Mouse (Mus musculus) kidney, embryonic 15.5 days (tissue): ENCODE measurements around the gene Alk. TPM values are rescaled to one million over a fixed set of nuclear protein-coding genes. Genes with fewer than 3 reads are reported as not detected.

Experiments
- ATAC-seq: fragments of 200-750 bp; cut with Nextera tagmentation; replicated peaks from 2 replicates; pipeline ENCODE4 v1.8.0; 2017; ENCODE audit warnings: moderate TSS enrichment; ENCODE audit not compliant: low FRiP score
- H3K27ac ChIP-seq: fragments of 300-500 bp; sonication (generic); 2 replicates; pipeline ENCODE4 v1.5.1; 2015; ENCODE audit warnings: mild to moderate bottlenecking, inconsistent platforms
- H3K27me3 ChIP-seq: fragments of 300-500 bp; sonication (generic); 2 replicates; pipeline ENCODE4 v1.6.1; 2015; ENCODE audit warnings: inconsistent platforms
- H3K36me3 ChIP-seq: fragments of 300-500 bp; sonication (generic); 2 replicates; pipeline ENCODE4 v1.6.1; 2015; ENCODE audit warnings: inconsistent platforms
- H3K4me1 ChIP-seq: fragments of 300-500 bp; sonication (generic); 2 replicates; pipeline ENCODE4 v1.6.1; 2015; ENCODE audit warnings: inconsistent platforms
- H3K4me2 ChIP-seq: fragments of 300-500 bp; sonication (generic); 2 replicates; pipeline ENCODE4 v1.6.1; 2015; ENCODE audit warnings: moderate library complexity, mild to moderate bottlenecking, inconsistent platforms
- H3K4me3 ChIP-seq: fragments of 300-500 bp; sonication (generic); replicated peaks from 2 replicates; pipeline ENCODE4 v1.5.1; 2015; ENCODE audit warnings: mild to moderate bottlenecking, inconsistent platforms
- H3K9ac ChIP-seq: fragments of 300-500 bp; sonication (generic); 2 replicates; pipeline ENCODE4 v1.6.1; 2015; ENCODE audit warnings: mild to moderate bottlenecking, inconsistent platforms
- H3K9me3 ChIP-seq: fragments of 300-500 bp; sonication (generic); replicated peaks from 2 replicates; pipeline ENCODE4 v1.6.1; 2016; ENCODE audit warnings: inconsistent platforms
- WGBS: fragments of 180-500 bp; shearing (Covaris S2); methylation state at CpG from one replicate; pipeline ENCODE4 v1.1.7; 2015; ENCODE audit warnings: mixed read lengths; 5-methylcytosine and 5-hydroxymethylcytosine counted together
- polyA plus RNA-seq: library from polyadenylated mRNA; unstranded; fragments of >200 nt; fragmentation: Nextera tagmentation; extraction: Ambion mirVana; gene quantifications from 2 replicates; pipeline ENCODE4 v1.2.1, GENCODE M21; 2015

Alk gene
- polyA plus RNA-seq, 1 experiment from 2014 or later: 0.51 TPM

DNA sequence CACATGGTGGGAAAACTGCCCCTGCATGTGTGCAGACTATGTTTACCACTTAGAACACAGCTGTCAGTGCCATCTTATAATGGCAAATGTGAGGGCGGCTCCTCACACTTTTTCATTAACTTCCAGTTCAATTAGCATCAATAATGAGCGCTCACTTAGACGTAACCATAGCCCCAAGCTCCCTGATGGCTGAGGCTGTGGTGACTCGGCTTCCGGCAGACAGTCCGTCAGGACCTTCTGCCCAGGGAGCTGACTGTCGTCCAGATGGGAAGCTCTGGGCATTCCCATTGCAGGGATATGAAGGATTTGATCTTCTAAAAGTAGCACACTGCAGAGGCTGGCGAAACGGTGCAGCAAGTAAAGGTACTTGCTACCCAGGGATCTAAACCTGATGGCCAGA is 25.1 kb downstream of the Alk start:
- no peak for ATAC-seq
- H3K4me3 ChIP-seq: no peak overlapping the region
- no peaks in the 10 kb centered on the region for H3K27me3 ChIP-seq
- no peaks in the 10 kb centered on the region for H3K9me3 ChIP-seq
- no peak overlapping the region for H3K27ac ChIP-seq
- H3K36me3 ChIP-seq: no peaks in the 10 kb centered on the region
- no peak overlapping the region for H3K9ac ChIP-seq
- 90% methylated on average over 9 of the region's 9 CpGs for WGBS
- H3K4me2 ChIP-seq: no peak overlapping the region
- no peaks in the 10 kb centered on the region for H3K4me1 ChIP-seq

DNA sequence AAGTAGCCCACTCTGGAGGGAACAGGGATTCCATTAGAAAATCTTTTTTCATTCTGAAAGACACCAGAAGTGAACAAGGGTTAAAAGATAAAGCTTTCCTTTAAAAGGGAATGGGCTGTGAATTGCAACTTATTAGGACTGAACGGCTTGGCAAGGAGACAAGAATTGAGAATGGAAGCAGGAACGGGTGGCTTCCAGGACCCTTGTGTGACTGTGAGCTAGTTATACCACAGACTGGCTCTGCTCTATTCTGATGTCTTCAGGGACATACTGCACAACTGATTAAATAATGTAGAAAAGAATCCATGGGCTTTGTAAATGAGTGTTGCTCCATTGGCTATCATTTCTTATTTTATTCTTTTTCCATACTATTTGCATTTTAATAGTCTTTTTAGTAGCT is 33.0 kb downstream of the Alk start:
- H3K9me3 ChIP-seq: no peaks in the 10 kb centered on the region
- WGBS: 88% methylated on average over 2 of the region's 2 CpGs
- H3K4me3 ChIP-seq: no peak overlapping the region

DNA sequence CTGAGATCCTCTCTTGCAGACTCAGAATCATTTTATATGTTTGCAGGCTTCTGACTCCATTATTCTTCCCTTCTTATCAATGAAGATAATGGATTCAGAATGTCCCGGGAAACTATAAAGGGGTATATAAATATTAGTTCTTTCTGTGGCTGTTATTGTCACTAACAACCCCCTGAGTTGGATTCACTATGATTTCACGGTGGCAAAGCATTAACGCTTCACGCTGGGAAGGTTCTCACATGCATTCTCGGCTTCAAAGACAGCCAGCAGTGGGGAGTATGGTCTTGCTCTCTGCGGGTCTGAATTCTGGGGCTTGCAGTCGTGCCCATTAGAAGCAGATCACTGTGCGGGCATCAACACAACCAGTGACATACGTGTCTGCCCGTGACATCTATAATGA is 34.9 kb downstream of the Alk start:
- no peak overlapping the region for H3K9ac ChIP-seq
- ATAC-seq: no peak
- H3K4me1 ChIP-seq: no peaks in the 10 kb centered on the region
- no peaks in the 10 kb centered on the region for H3K9me3 ChIP-seq
- 82% methylated on average over 10 of the region's 10 CpGs for WGBS
- no peak overlapping the region for H3K4me2 ChIP-seq
- H3K36me3 ChIP-seq: no peaks in the 10 kb centered on the region
- H3K4me3 ChIP-seq: no peak overlapping the region
- H3K27me3 ChIP-seq: no peaks in the 10 kb centered on the region
- no peak overlapping the region for H3K27ac ChIP-seq

More for the DNA sequence above, 33.0 kb downstream of the Alk start:
- Histone ChIP-seq H3K4me1 (no peaks in the 10 kb centered on the region), H3K9ac (no peak overlapping the region), H3K4me2 (no peak overlapping the region), H3K27ac (no peak overlapping the region), H3K27me3 (no peaks in the 10 kb centered on the region), H3K36me3 (no peaks in the 10 kb centered on the region)
- ATAC-seq: no peak

GRCm38 (mm10) chr17:72563423-72563822 is 41.0 kb downstream of the Alk start:
- 29% methylated on average over 5 of the region's 5 CpGs for WGBS
- no peak overlapping the region for H3K27ac ChIP-seq

GRCm38 (mm10) chr17:72561471-72561870 is 43.0 kb downstream of the Alk start:
- WGBS: 50% methylated on average over 3 of the region's 3 CpGs
- H3K27ac ChIP-seq: no peak overlapping the region

More at GRCm38 (mm10) chr17:72563423-72563822, 41.0 kb downstream of the Alk start:
- Histone ChIP-seq H3K4me2 (no peak overlapping the region), H3K9me3 (peaks cover 4% of the 10 kb centered on the region; the same call in 1 of the 2 replicates), H3K4me3 (no peak overlapping the region), H3K36me3 (no peaks in the 10 kb centered on the region), H3K27me3 (no peaks in the 10 kb centered on the region), H3K4me1 (peaks cover 4% of the 10 kb centered on the region; the same call in 1 of the 2 replicates), H3K9ac (no peak overlapping the region)
- ATAC-seq: peak; percentile 67

DNA sequence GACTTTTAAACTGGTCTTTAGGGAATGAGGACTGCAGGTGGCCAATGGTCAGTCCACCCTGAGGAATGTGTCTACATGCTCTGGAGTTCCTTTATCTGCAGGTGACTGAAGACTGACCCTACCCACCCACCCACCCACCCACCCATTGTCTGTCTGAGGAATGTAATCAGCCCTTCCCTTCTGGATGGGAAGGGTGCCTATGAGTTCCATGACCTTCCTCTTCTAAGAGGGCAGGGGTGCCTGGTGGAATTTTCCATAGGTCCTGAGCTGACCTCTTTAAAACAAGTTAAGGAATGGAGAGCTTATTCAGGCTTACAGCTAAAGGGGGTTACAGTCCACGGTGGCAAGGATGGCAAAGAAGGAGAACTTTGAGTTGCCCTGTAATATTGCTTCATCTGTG is 43.7 kb downstream of the Alk start:
- Histone ChIP-seq H3K27ac (no peak overlapping the region), H3K9ac (no peak overlapping the region), H3K9me3 (peaks cover 4% of the 10 kb centered on the region; the same call in 1 of the 2 replicates), H3K4me3 (no peak overlapping the region), H3K4me2 (no peak overlapping the region), H3K27me3 (no peaks in the 10 kb centered on the region), H3K4me1 (peaks cover 4% of the 10 kb centered on the region; the same call in 1 of the 2 replicates), H3K36me3 (no peaks in the 10 kb centered on the region)
- ATAC-seq: no peak
- 91% methylated on average over 1 of the region's 1 CpGs for WGBS

More at GRCm38 (mm10) chr17:72561471-72561870, 43.0 kb downstream of the Alk start:
- H3K4me2 ChIP-seq: no peak overlapping the region
- no peaks in the 10 kb centered on the region for H3K27me3 ChIP-seq
- no peak overlapping the region for H3K9ac ChIP-seq
- no peak for ATAC-seq
- H3K4me1 ChIP-seq: peaks cover 4% of the 10 kb centered on the region; the same call in 1 of the 2 replicates
- H3K36me3 ChIP-seq: no peaks in the 10 kb centered on the region
- H3K4me3 ChIP-seq: no peak overlapping the region
- peaks cover 4% of the 10 kb centered on the region; the same call in 1 of the 2 replicates for H3K9me3 ChIP-seq

- Histone ChIP-seq H3K36me3 (no peaks in the 10 kb centered on the region), H3K9me3 (peaks cover 4% of the 10 kb centered on the region; the same call in 1 of the 2 replicates), H3K9ac (no peak overlapping the region), H3K4me3 (no peak overlapping the region), H3K27me3 (no peaks in the 10 kb centered on the region), H3K4me1 (no peaks in the 10 kb centered on the region), H3K27ac (no peak overlapping the region), H3K4me2 (no peak overlapping the region)
- WGBS: 91% methylated on average over 6 of the region's 6 CpGs
- no peak for ATAC-seq
Measured at GRCm38 (mm10) chr17:72557029-72557735, 47.2 kb downstream of the Alk start.

- WGBS: 79% methylated on average over 4 of the region's 4 CpGs
- ATAC-seq: no peak
Measured at GRCm38 (mm10) chr17:72546274-72546673, 58.2 kb downstream of the Alk start.

DNA sequence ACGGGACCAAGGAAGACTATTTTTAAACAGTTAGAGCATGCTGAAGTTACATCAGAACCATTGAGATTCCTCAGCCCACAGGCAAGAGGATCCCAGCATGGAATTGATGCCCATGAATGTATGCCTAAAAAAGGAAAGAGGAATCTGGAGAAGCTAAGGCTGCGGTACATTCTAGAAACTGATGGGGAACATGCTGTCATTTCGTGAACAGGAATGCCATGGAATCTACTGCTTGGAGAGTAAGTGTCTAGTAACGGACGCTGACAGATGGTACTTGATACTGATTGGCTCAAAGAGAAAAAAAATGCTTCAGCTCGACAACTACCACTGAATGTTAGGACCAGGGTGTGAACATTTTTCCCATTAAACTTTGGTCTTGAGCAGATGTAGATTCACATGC is 69.1 kb downstream of the Alk start:
- Histone ChIP-seq H3K4me2 (no peak overlapping the region), H3K9ac (no peak overlapping the region), H3K4me3 (no peak overlapping the region), H3K27me3 (no peaks in the 10 kb centered on the region), H3K36me3 (no peaks in the 10 kb centered on the region), H3K9me3 (no peaks in the 10 kb centered on the region), H3K27ac (no peak overlapping the region), H3K4me1 (no peaks in the 10 kb centered on the region)
- no peak for ATAC-seq
- WGBS: 88% methylated on average over 6 of the region's 6 CpGs

More at GRCm38 (mm10) chr17:72546274-72546673, 58.2 kb downstream of the Alk start:
- Histone ChIP-seq H3K9me3 (no peaks in the 10 kb centered on the region), H3K9ac (no peak overlapping the region), H3K27ac (no peak overlapping the region), H3K4me2 (no peak overlapping the region), H3K36me3 (no peaks in the 10 kb centered on the region), H3K4me3 (no peak overlapping the region), H3K27me3 (no peaks in the 10 kb centered on the region), H3K4me1 (no peaks in the 10 kb centered on the region)

DNA sequence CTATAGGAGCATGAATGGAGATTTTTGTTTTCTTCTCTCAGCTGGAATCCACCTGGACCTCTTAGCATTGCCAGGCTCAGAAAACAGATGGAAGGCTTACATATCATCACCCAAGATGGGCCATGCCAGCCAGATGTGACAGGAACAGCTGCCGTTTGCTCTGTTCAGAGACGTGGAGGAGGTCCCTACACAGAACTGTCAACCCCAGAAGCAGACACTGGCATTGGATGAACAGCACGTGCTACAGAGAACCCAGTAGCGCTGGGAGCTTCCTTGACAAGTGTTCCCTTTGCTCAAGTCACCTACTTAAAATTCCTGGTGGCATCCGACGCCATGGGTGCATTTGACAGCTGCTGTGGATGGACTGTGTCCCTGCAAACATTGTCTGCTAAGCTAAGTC is 72.2 kb downstream of the Alk start:
- no peaks in the 10 kb centered on the region for H3K9me3 ChIP-seq
- 78% methylated on average over 6 of the region's 6 CpGs for WGBS
- no peaks in the 10 kb centered on the region for H3K36me3 ChIP-seq
- ATAC-seq: no peak
- no peak overlapping the region for H3K4me2 ChIP-seq
- H3K4me3 ChIP-seq: no peak overlapping the region
- no peak overlapping the region for H3K9ac ChIP-seq
- H3K4me1 ChIP-seq: no peaks in the 10 kb centered on the region
- H3K27me3 ChIP-seq: no peaks in the 10 kb centered on the region
- H3K27ac ChIP-seq: no peak overlapping the region

GRCm38 (mm10) chr17:72528481-72528880 is 75.9 kb downstream of the Alk start:
- Histone ChIP-seq H3K27ac (no peak overlapping the region), H3K9ac (no peak overlapping the region), H3K9me3 (no peaks in the 10 kb centered on the region), H3K4me1 (no peaks in the 10 kb centered on the region), H3K36me3 (no peaks in the 10 kb centered on the region), H3K4me2 (no peak overlapping the region), H3K4me3 (no peak overlapping the region), H3K27me3 (no peaks in the 10 kb centered on the region)
- ATAC-seq: no peak
- WGBS: 86% methylated on average over 8 of the region's 8 CpGs

- H3K27me3 ChIP-seq: no peaks in the 10 kb centered on the region
- H3K36me3 ChIP-seq: no peaks in the 10 kb centered on the region
- H3K4me3 ChIP-seq: no peak overlapping the region
- no peak overlapping the region for H3K27ac ChIP-seq
- H3K9ac ChIP-seq: no peak overlapping the region
- WGBS: 80% methylated on average over 5 of the region's 5 CpGs
- no peak overlapping the region for H3K4me2 ChIP-seq
- H3K9me3 ChIP-seq: no peaks in the 10 kb centered on the region
- no peak for ATAC-seq
- no peaks in the 10 kb centered on the region for H3K4me1 ChIP-seq
Measured at GRCm38 (mm10) chr17:72527481-72527880, 76.9 kb downstream of the Alk start.

- Histone ChIP-seq H3K27ac (no peak overlapping the region), H3K9ac (no peak overlapping the region), H3K4me1 (no peaks in the 10 kb centered on the region), H3K9me3 (no peaks in the 10 kb centered on the region), H3K27me3 (no peaks in the 10 kb centered on the region), H3K4me3 (no peak overlapping the region), H3K36me3 (no peaks in the 10 kb centered on the region), H3K4me2 (no peak overlapping the region)
- WGBS: 83% methylated on average over 4 of the region's 4 CpGs
- no peak for ATAC-seq
Measured at GRCm38 (mm10) chr17:72526356-72526755, 78.1 kb downstream of the Alk start.
